Mouse (Mus musculus) thymus, adult 2 months (tissue): ENCODE data around the gene Kcng4. TPM values are rescaled to one million over a fixed set of nuclear protein-coding genes. Genes with fewer than 3 reads are reported as not detected.

ENCODE experiments used
- DNase-seq: peaks from one replicate; pipeline ENCODE4 v3.0.0; 2021
- H3K27ac ChIP-seq: fragments of 200-500 bp; 2 replicates; pipeline ENCODE4 v1.5.1; 2012; ENCODE audit warnings: low read length, control low read depth; ENCODE audit not compliant: control insufficient read depth, insufficient read depth
- H3K27me3 ChIP-seq: fragments of 200-500 bp; 2 replicates; pipeline ENCODE4 v1.6.1; 2012; ENCODE audit warnings: mild to moderate bottlenecking, low read length, moderate library complexity, mixed read lengths; ENCODE audit not compliant: control insufficient read depth, insufficient read depth
- H3K36me3 ChIP-seq: fragments of 200-500 bp; 2 replicates; pipeline ENCODE4 v1.6.1; 2012; ENCODE audit warnings: mild to moderate bottlenecking, low read length, moderate library complexity; ENCODE audit not compliant: control insufficient read depth, insufficient read depth
- H3K4me1 ChIP-seq: fragments of 200-500 bp; replicated peaks from 2 replicates; pipeline ENCODE4 v1.6.1; 2012; ENCODE audit warnings: low read length; ENCODE audit not compliant: control insufficient read depth, insufficient read depth
- H3K4me3 ChIP-seq: fragments of 200-500 bp; 2 replicates; pipeline ENCODE4 v1.5.1; 2012; ENCODE audit warnings: mild to moderate bottlenecking, low read length, control low read depth, moderate library complexity; ENCODE audit not compliant: control insufficient read depth, insufficient read depth
- CTCF ChIP-seq: fragments of 200-500 bp; IDR thresholded peaks from 2 replicates; pipeline ENCODE4 v1.5.1; 2012; ENCODE audit warnings: mild to moderate bottlenecking, control low read depth, low read length, moderate library complexity, borderline replicate concordance; ENCODE audit not compliant: control insufficient read depth, poor library complexity, insufficient read depth; ENCODE audit errors: extremely low read depth
- POLR2A ChIP-seq: fragments of 200-500 bp; IDR thresholded peaks from 2 replicates; pipeline ENCODE4 v1.6.1; 2012; ENCODE audit warnings: mild to moderate bottlenecking, low read length, control low read depth, moderate library complexity; ENCODE audit not compliant: control insufficient read depth, poor library complexity, insufficient read depth; ENCODE audit errors: extremely low read depth
- WGBS: fragments of 180-500 bp; shearing (Covaris S2); methylation state at CpG from one replicate; pipeline ENCODE4 v1.1.7; 2018; 5-methylcytosine and 5-hydroxymethylcytosine counted together
- polyA plus RNA-seq: library from polyadenylated mRNA; depleted of rRNA; stranded (reverse); fragments of >200 nt; gene quantifications from 2 replicates; pipeline ENCODE4 v1.2.3, GENCODE M21; 2012

The Kcng4 gene
- polyA plus RNA-seq, 1 experiment: 0.47 TPM

GRCm38 (mm10) chr8:119606224-119606623 lies 29.3 kb downstream of the Kcng4 start:
- Histone ChIP-seq H3K27ac (no peak overlapping the region), H3K4me3 (no peak overlapping the region), H3K4me1 (peaks cover 13% of the 10 kb centered on the region), H3K36me3 (peaks cover 6% of the 10 kb centered on the region), H3K27me3 (no peaks in the 10 kb centered on the region)
- DNase-seq: peak; percentile 19
- 88% methylated on average over 2 of the region's 2 CpGs for WGBS
- no peak for TF ChIP-seq POLR2A
- TF ChIP-seq CTCF: no peak

- TF ChIP-seq CTCF (peak; percentile 85), POLR2A (peak; percentile 67)
- Histone ChIP-seq H3K36me3 (peaks cover 19% of the 10 kb centered on the region), H3K4me1 (peaks cover 13% of the 10 kb centered on the region), H3K4me3 (peak within 1 kb of the TSS; percentile 64), H3K27ac (no peak within 1 kb of the TSS), H3K27me3 (no peaks in the 10 kb centered on the region)
- under 1% methylated on average over 23 of the region's 23 CpGs for WGBS
- DNase-seq: peak; percentile 93
Observed at GRCm38 (mm10) chr8:119604996-119605395, 30.5 kb downstream of the Kcng4 start, which contains the start of gene Taf1c. Gene Taf1c (minus strand): TSS chr8:119605222.

DNA sequence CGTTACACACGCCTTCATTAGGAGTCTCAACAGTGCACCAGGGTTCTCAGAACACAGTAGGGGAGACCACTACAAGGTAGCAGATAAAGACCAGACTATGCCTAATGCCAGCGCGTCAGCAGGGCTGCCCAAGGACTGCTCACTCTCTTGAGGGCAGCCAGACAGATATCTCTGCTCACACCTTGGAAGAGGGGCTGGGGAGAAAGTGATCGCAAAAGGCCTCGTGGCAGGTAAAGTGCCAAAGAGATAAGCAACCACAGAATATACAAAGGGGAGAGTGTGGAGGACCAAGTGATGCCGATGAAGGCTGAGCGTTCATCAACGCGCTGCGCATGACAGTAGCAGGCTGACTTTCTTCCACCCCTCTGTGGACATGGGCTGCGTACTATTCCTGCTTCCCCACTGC lies 31.1 kb downstream of the Kcng4 start:
- DNase-seq: no peak
- TF ChIP-seq CTCF: no peak
- no peak for TF ChIP-seq POLR2A
- peaks cover 20% of the 10 kb centered on the region for H3K36me3 ChIP-seq
- peak overlapping the region; percentile 64 for H3K4me3 ChIP-seq
- peaks cover 13% of the 10 kb centered on the region for H3K4me1 ChIP-seq
- H3K27me3 ChIP-seq: no peaks in the 10 kb centered on the region
- WGBS: 24% methylated on average over 12 of the region's 12 CpGs
- no peak overlapping the region for H3K27ac ChIP-seq

GRCm38 (mm10) chr8:119603771-119604170 lies 31.7 kb downstream of the Kcng4 start:
- peak overlapping the region; percentile 64; the same call in 1 of the 2 replicates for H3K4me3 ChIP-seq
- no peaks in the 10 kb centered on the region for H3K27me3 ChIP-seq
- H3K4me1 ChIP-seq: peaks cover 13% of the 10 kb centered on the region
- TF ChIP-seq CTCF (no peak), POLR2A (no peak)
- H3K27ac ChIP-seq: no peak overlapping the region
- 84% methylated on average over 4 of the region's 4 CpGs for WGBS
- no peak for DNase-seq
- H3K36me3 ChIP-seq: peaks cover 26% of the 10 kb centered on the region

GRCm38 (mm10) chr8:119591456-119591855 lies 44.0 kb downstream of the Kcng4 start:
- Histone ChIP-seq H3K36me3 (no peaks in the 10 kb centered on the region), H3K4me1 (peaks cover 16% of the 10 kb centered on the region), H3K4me3 (no peak overlapping the region), H3K27me3 (no peaks in the 10 kb centered on the region), H3K27ac (no peak overlapping the region)
- DNase-seq: no peak
- TF ChIP-seq CTCF: no peak
- TF ChIP-seq POLR2A: no peak
- 96% methylated on average over 7 of the region's 7 CpGs for WGBS

- TF ChIP-seq CTCF (no peak), POLR2A (no peak)
- no peak overlapping the region for H3K27ac ChIP-seq
- no peaks in the 10 kb centered on the region for H3K36me3 ChIP-seq
- WGBS: 90% methylated on average over 14 of the region's 14 CpGs
- peaks cover 10% of the 10 kb centered on the region for H3K4me1 ChIP-seq
- H3K27me3 ChIP-seq: no peaks in the 10 kb centered on the region
- no peak overlapping the region for H3K4me3 ChIP-seq
- no peak for DNase-seq
Observed at GRCm38 (mm10) chr8:119590348-119590747, 45.1 kb downstream of the Kcng4 start.

GRCm38 (mm10) chr8:119588844-119589243 lies 46.6 kb downstream of the Kcng4 start:
- peaks cover 10% of the 10 kb centered on the region for H3K4me1 ChIP-seq

More at GRCm38 (mm10) chr8:119588844-119589243, 46.6 kb downstream of the Kcng4 start:
- no peak overlapping the region for H3K4me3 ChIP-seq
- no peak for DNase-seq
- TF ChIP-seq CTCF (no peak), POLR2A (no peak)
- no peaks in the 10 kb centered on the region for H3K27me3 ChIP-seq
- no peaks in the 10 kb centered on the region for H3K36me3 ChIP-seq
- no peak overlapping the region for H3K27ac ChIP-seq
- 90% methylated on average over 10 of the region's 10 CpGs for WGBS
